Mouse (Mus musculus) hindbrain, embryonic 14.5 days (tissue): ENCODE results near the gene Cdh3. TPM values are rescaled to one million over a fixed set of nuclear protein-coding genes. Genes with fewer than 3 reads are reported as not detected.
A peak's percentile ranks its signal among the peaks of the same experiment; 100 is the strongest.
"Not testable (repeated sequence)": the region's sequence is repeated elsewhere in the genome, so short reads cannot be mapped to it uniquely, and the experiment has no call there.

Experiments
- ATAC-seq: fragments of 200-750 bp; cut with Nextera tagmentation; 2 replicates; pipeline ENCODE4 v1.8.0; 2017; ENCODE audit warnings: moderate number of reproducible peaks, mild to moderate bottlenecking, moderate TSS enrichment, moderate library complexity; ENCODE audit not compliant: low FRiP score
- DNase-seq: peaks from one replicate; pipeline ENCODE4 v3.0.0-alpha.2; 2015; ENCODE audit warnings: low spot score
- H3K27ac ChIP-seq: fragments of 300-500 bp; sonication (generic); 2 replicates; pipeline ENCODE4 v1.5.1; 2014; ENCODE audit warnings: mild to moderate bottlenecking, moderate library complexity
- H3K27me3 ChIP-seq: fragments of 300-500 bp; sonication (generic); 2 replicates; pipeline ENCODE4 v1.6.1; 2014; ENCODE audit warnings: mild to moderate bottlenecking, low read length, mixed read lengths; ENCODE audit not compliant: control insufficient read depth, insufficient read depth
- H3K36me3 ChIP-seq: fragments of 300-500 bp; sonication (generic); replicated peaks from 2 replicates; pipeline ENCODE4 v1.6.1; 2014; ENCODE audit not compliant: control insufficient read depth, insufficient read depth
- H3K4me1 ChIP-seq: fragments of 300-500 bp; sonication (generic); replicated peaks from 2 replicates; pipeline ENCODE4 v1.6.1; 2014; ENCODE audit warnings: antibody characterized with exemption, low read length, mixed read lengths; ENCODE audit not compliant: control insufficient read depth, insufficient read depth
- H3K4me2 ChIP-seq: fragments of 300-500 bp; sonication (generic); replicated peaks from 2 replicates; pipeline ENCODE4 v1.6.1; 2014; ENCODE audit warnings: mild to moderate bottlenecking, moderate library complexity
- H3K4me3 ChIP-seq: fragments of 300-500 bp; sonication (generic); replicated peaks from 2 replicates; pipeline ENCODE4 v1.5.1; 2014; ENCODE audit warnings: mild to moderate bottlenecking, low read length
- H3K9ac ChIP-seq: fragments of 300-500 bp; sonication (generic); 2 replicates; pipeline ENCODE4 v1.6.1; 2014
- H3K9me3 ChIP-seq: fragments of 300-500 bp; sonication (generic); 2 replicates; pipeline ENCODE4 v1.6.1; 2016; ENCODE audit warnings: low read length; ENCODE audit not compliant: control insufficient read depth
- WGBS: fragments of 180-500 bp; shearing (Covaris S2); extraction: QIAGEN DNeasy Blood & Tissue Kit; methylation state at CpG from one replicate; pipeline ENCODE4 v1.1.7; 2014; 5-methylcytosine and 5-hydroxymethylcytosine counted together
- polyA plus RNA-seq: library from polyadenylated mRNA; unstranded; fragments of >200 nt; fragmentation: Nextera tagmentation; extraction: Ambion mirVana; gene quantifications from 2 replicates; pipeline ENCODE4 v1.2.1, GENCODE M21; 2014

The Cdh3 gene
- polyA plus RNA-seq, 1 experiment from 2014 or later, result 4.1 TPM

DNA sequence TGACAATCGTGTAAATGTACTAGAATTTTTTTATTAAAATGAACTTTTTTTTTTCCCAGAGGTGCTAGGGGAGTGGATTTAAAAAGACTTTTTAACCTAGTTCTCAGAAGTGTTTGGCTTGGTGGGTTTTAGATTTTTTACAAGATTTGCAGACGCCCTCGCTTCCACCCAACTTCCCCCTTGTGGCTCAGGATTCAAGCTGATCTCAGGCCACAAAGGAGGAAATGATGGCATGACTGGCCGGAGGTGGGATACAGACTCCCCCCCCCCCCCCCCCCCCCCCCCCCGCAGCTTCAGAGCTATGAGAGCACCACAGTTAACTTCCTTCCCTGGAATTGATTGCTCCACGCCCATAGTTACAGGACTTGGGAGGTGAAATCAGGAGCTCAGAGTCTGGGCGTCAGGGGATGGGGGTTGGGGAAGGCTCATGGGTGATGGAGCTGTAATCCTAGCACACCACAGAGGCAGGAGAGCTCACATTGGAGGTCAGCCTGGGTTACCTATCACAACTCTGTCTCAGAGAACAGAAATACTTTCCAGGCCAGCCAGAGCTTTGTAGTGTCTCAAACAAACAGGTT, 45.5 kb downstream of the Cdh3 start:
- WGBS, result 77% methylated on average over 6 of the region's 7 CpGs
- no peak overlapping the region for H3K4me3 ChIP-seq
- H3K4me2 ChIP-seq, result no peak overlapping the region
- no peaks in the 10 kb centered on the region for H3K4me1 ChIP-seq
- DNase-seq (no peak), ATAC-seq (no peak)
- no peak overlapping the region for H3K27ac ChIP-seq
- H3K9me3 ChIP-seq, result peaks cover 7% of the 10 kb centered on the region; the same call in 1 of the 2 replicates
- H3K36me3 ChIP-seq, result no peaks in the 10 kb centered on the region
- no peaks in the 10 kb centered on the region for H3K27me3 ChIP-seq
- no peak overlapping the region for H3K9ac ChIP-seq

DNA sequence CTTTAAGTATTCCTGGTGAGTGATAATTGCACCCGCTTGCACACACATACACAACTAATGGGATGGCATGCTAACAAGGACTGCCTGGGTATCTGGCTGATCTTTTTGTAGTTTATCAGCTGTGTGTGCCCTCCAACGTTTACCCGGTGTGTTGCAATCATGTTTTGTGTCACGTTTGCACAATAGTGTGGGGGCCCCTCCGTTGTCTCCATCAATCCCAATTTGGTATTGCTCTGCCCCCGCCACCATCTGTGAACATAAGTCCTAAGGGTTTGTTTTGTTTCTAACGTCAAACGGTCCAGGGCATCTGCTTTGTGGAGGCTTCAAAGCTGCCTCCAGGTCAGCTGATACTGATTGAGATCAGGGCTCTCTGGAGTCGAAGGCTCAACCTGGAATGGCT, 49.2 kb downstream of the Cdh3 start:
- peaks cover 7% of the 10 kb centered on the region; the same call in 1 of the 2 replicates for H3K9me3 ChIP-seq
- H3K4me1 ChIP-seq, result no peaks in the 10 kb centered on the region
- H3K4me2 ChIP-seq, result no peak overlapping the region
- no peak overlapping the region for H3K27ac ChIP-seq
- no peak overlapping the region for H3K9ac ChIP-seq
- H3K4me3 ChIP-seq, result no peak overlapping the region
- DNase-seq (no peak), ATAC-seq (no peak)
- H3K36me3 ChIP-seq, result no peaks in the 10 kb centered on the region
- WGBS, result 68% methylated on average over 9 of the region's 9 CpGs
- no peaks in the 10 kb centered on the region for H3K27me3 ChIP-seq

GRCm38 (mm10) chr8:106561097-106561865, 50.6 kb downstream of the Cdh3 start:
- WGBS, result 33% methylated on average over 21 of the region's 21 CpGs
- Histone ChIP-seq H3K27ac (no peak overlapping the region), H3K4me1 (no peaks in the 10 kb centered on the region), H3K27me3 (no peaks in the 10 kb centered on the region), H3K9me3 (peaks cover 7% of the 10 kb centered on the region; the same call in 1 of the 2 replicates), H3K36me3 (no peaks in the 10 kb centered on the region), H3K4me2 (no peak overlapping the region), H3K4me3 (no peak overlapping the region), H3K9ac (no peak overlapping the region)
- ATAC-seq (no peak), DNase-seq (peak; percentile 40)

DNA sequence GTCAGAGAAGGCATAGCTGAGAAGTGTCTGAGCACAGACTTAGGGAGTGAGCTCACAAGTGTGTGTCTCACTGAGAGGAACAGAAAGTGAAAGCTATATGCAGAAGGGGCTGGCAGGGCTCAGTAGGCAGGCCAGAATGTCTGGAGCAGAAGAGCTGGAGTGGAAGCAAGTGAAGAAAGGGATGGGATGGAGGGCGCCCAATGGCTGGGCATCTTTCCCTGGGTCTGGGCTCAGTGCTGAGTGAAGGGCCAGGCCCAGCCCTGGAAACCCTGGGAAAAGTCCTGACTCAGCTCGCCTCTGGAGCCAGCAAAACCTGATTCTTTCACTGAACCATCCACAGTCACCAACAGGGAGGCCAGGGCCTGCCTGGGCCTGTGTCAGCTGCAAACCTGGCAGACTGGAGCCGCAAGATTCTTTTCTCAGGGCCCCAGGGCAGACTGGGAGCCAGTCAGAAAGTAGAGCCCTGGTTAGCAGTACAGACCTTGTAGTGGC, 53.0 kb downstream of the Cdh3 start:
- no peaks in the 10 kb centered on the region for H3K4me1 ChIP-seq
- no peak overlapping the region for H3K9ac ChIP-seq
- H3K9me3 ChIP-seq, result no peaks in the 10 kb centered on the region
- no peak overlapping the region for H3K27ac ChIP-seq
- no peaks in the 10 kb centered on the region for H3K36me3 ChIP-seq
- ATAC-seq (no peak), DNase-seq (no peak)
- no peak overlapping the region for H3K4me3 ChIP-seq
- 89% methylated on average over 3 of the region's 3 CpGs for WGBS
- H3K27me3 ChIP-seq, result no peaks in the 10 kb centered on the region
- H3K4me2 ChIP-seq, result no peak overlapping the region

DNA sequence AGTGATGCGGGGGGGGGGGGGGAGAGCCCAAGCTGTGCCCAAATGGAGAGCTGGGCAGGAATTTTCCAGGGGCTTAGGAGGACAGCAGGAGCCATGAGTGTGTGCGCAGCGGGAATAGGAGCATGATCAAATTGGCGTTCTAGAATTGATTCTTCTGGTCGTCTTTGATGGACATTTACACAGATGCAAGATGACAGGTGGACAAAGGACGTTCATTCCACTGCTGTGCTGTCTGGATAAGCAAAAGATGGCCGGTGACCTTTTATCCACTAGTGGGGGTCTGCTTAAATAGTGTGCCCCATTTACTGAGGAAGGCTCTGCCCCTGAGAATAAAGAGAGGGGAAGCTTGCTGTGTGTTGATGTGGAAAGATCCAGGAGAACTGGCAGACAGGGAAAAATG, 58.3 kb downstream of the Cdh3 start:
- 25% methylated on average over 6 of the region's 7 CpGs for WGBS
- Histone ChIP-seq H3K4me1 (no peaks in the 10 kb centered on the region), H3K27me3 (no peaks in the 10 kb centered on the region), H3K4me2 (no peak overlapping the region), H3K4me3 (no peak overlapping the region), H3K27ac (no peak overlapping the region), H3K36me3 (no peaks in the 10 kb centered on the region), H3K9ac (no peak overlapping the region), H3K9me3 (no peaks in the 10 kb centered on the region)
- DNase-seq, result no peak
- no peak for ATAC-seq

- no peaks in the 10 kb centered on the region for H3K27me3 ChIP-seq
- H3K9ac ChIP-seq, result no peak overlapping the region
- H3K4me1 ChIP-seq, result no peaks in the 10 kb centered on the region
- no peaks in the 10 kb centered on the region for H3K9me3 ChIP-seq
- no peak overlapping the region for H3K27ac ChIP-seq
- H3K36me3 ChIP-seq, result no peaks in the 10 kb centered on the region
- DNase-seq, result no peak
- WGBS, result 64% methylated on average over 4 of the region's 4 CpGs
- no peak overlapping the region for H3K4me3 ChIP-seq
- H3K4me2 ChIP-seq, result no peak overlapping the region
- ATAC-seq, result no peak
Observed at GRCm38 (mm10) chr8:106570386-106570785, 59.7 kb downstream of the Cdh3 start.

DNA sequence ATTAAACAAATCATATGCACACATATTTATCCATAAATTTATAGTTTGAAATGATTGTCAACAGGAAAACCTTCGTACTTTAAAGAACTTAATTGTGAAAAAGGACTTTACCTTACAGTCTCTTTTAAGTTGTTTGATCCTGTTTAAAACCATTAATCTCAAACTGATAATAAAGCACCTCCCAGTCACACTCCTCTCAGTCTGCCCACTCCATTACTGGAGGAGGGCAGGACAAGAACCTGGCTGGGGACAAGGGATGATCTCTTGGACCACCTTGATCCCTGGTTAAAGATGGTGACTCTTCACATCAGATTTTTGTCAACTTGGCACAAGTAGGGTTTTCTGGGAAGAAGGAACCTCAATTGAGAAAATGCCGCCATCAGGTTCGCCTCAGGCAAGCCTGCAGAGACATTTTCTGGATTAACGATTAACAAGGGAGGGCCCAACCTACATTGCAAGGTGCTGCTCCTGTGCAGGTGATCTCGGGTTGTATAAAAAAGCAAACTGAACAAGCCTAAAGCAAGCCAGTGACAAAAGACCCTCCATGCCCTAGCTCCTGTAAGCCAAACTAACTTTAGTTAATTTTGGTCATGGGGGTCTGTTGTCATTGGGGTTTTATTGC, 61.0 kb downstream of the Cdh3 start:
- H3K36me3 ChIP-seq, result no peaks in the 10 kb centered on the region
- DNase-seq (no peak), ATAC-seq (no peak)
- WGBS, result 86% methylated on average over 5 of the region's 5 CpGs
- H3K27me3 ChIP-seq, result no peaks in the 10 kb centered on the region
- H3K9me3 ChIP-seq, result no peaks in the 10 kb centered on the region
- H3K27ac ChIP-seq, result no peak overlapping the region
- no peak overlapping the region for H3K9ac ChIP-seq
- H3K4me1 ChIP-seq, result no peaks in the 10 kb centered on the region
- H3K4me3 ChIP-seq, result no peak overlapping the region
- no peak overlapping the region for H3K4me2 ChIP-seq

- not testable (repeated sequence) for H3K27ac ChIP-seq, H3K27me3 ChIP-seq, H3K4me3 ChIP-seq, H3K9me3 ChIP-seq, H3K36me3 ChIP-seq, DNase-seq, H3K4me2 ChIP-seq, H3K4me1 ChIP-seq, ATAC-seq, H3K9ac ChIP-seq
- WGBS, result 91% methylated on average over 1 of the region's 1 CpGs
Observed at GRCm38 (mm10) chr8:106572175-106572574, 61.5 kb downstream of the Cdh3 start.

DNA sequence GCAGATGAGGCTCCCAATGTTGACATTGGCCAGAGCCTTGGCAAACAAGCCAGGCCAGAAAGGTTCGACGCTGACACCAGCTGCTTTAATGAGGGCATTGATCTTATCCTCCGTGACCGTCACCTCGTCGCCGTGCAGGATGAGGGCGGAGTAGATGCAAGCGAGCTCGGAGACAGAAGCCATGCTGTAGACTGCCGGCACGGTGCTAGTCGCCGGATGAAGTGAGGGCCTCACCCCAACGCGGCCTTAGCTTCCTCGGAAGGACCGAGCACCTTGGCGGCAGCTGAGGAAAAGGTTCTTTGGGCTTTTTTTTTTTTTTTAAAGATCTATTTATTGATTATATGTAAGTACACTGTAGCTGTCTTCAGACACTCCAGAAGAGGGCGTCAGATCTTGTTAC, 62.5 kb downstream of the Cdh3 start, which contains the start of gene Gm10073:
Gm10073 (minus strand) TSS at position 294 of the 400 bp plus-strand sequence.
- not testable (repeated sequence) for ATAC-seq, H3K27me3 ChIP-seq, H3K4me1 ChIP-seq, H3K27ac ChIP-seq, H3K9ac ChIP-seq, H3K9me3 ChIP-seq, H3K36me3 ChIP-seq, DNase-seq, H3K4me2 ChIP-seq, H3K4me3 ChIP-seq
- WGBS, result 52% methylated on average over 20 of the region's 20 CpGs
